Comparison of ENCODE assay signal across 10 mouse cellular contexts in genomic region chr3:107205994-107206393, GRCm38 (mm10). TPM values are rescaled to one million over a fixed set of nuclear protein-coding genes. Genes with fewer than 3 reads are reported as not detected.
DNase-seq lines count a peak whose midpoint lies in the region; ATAC-seq and TF ChIP-seq lines count a peak whose summit lies in the region.
"Had no signal": no experiment of that assay in that cellular context is flagged by ENCODE, and none has a peak within 500 bp of the region (broad histone marks: within the 10 kb centered on the region; RNA-seq: fewer than 3 reads in every experiment).

No protein-coding gene starts in this region.

- no peak overlapping the region for H3K9ac ChIP-seq in kidney, embryonic 16.5 days (replicated peaks; ENCODE audit: low read length)
- H3K9ac ChIP-seq in hindbrain, postnatal 0 days (replicated peaks; ENCODE audit: low read length) = no peak overlapping the region
- no peak overlapping the region for H3K9ac ChIP-seq in neural tube, embryonic 15.5 days (replicated peaks)
- H3K9ac ChIP-seq: embryonic facial prominence, embryonic 15.5 days; neural tube, embryonic 13.5 days had no signal

- H3K36me3 ChIP-seq in kidney, embryonic 16.5 days (ENCODE audit: insufficient read depth, low read length) = no peaks in the 10 kb centered on the region
- no peaks in the 10 kb centered on the region for H3K36me3 ChIP-seq in hindbrain, postnatal 0 days (ENCODE audit: insufficient read depth, low read length)
- no peaks in the 10 kb centered on the region for H3K36me3 ChIP-seq in neural tube, embryonic 15.5 days
- H3K36me3 ChIP-seq: embryonic facial prominence, embryonic 15.5 days; neural tube, embryonic 13.5 days had no signal

- H3K4me1 ChIP-seq in kidney, embryonic 16.5 days (ENCODE audit: insufficient read depth, low read length) = no peaks in the 10 kb centered on the region
- no peaks in the 10 kb centered on the region for H3K4me1 ChIP-seq in hindbrain, postnatal 0 days (ENCODE audit: insufficient read depth, low read length)
- peaks cover 12% of the 10 kb centered on the region for H3K4me1 ChIP-seq in neural tube, embryonic 15.5 days
- H3K4me1 ChIP-seq: embryonic facial prominence, embryonic 15.5 days had no signal

- 11% methylated on average over 4 of the region's 4 CpGs for WGBS in kidney, embryonic 16.5 days
- 16% methylated on average over 4 of the region's 4 CpGs for WGBS in hindbrain, postnatal 0 days
- WGBS in neural tube, embryonic 15.5 days = 14% methylated on average over 4 of the region's 4 CpGs

- DNase-seq in kidney, adult 18-20 months = peak; percentile 76
- DNase-seq in adrenal gland, postnatal 14 days = peak; percentile 83
- peak; percentile 46 for DNase-seq in embryo, embryonic 11.5 days (ENCODE audit: low read depth, low spot score)
- peak; percentile 84 for DNase-seq in hindbrain, postnatal 0 days (ENCODE audit: low spot score)
- DNase-seq in left cerebral cortex, adult 8-10 months (ENCODE audit: low spot score in 2 of 2) = peak; percentile 41 to 43
- DNase-seq in testis, postnatal 14 days (ENCODE audit: low spot score) = peak; percentile 15

- H3K27ac ChIP-seq in kidney, embryonic 16.5 days (ENCODE audit: low read length) = no peak overlapping the region
- no peak overlapping the region for H3K27ac ChIP-seq in hindbrain, postnatal 0 days
- no peak overlapping the region for H3K27ac ChIP-seq in neural tube, embryonic 15.5 days (replicated peaks)
- H3K27ac ChIP-seq: embryonic facial prominence, embryonic 15.5 days; neural tube, embryonic 13.5 days had no signal

- no peaks in the 10 kb centered on the region for H3K9me3 ChIP-seq in kidney, embryonic 16.5 days (ENCODE audit: low read length)
- no peaks in the 10 kb centered on the region for H3K9me3 ChIP-seq in hindbrain, postnatal 0 days (ENCODE audit: low read length)
- no peaks in the 10 kb centered on the region for H3K9me3 ChIP-seq in neural tube, embryonic 15.5 days (replicated peaks)
- H3K9me3 ChIP-seq: embryonic facial prominence, embryonic 15.5 days; neural tube, embryonic 13.5 days had no signal

- H3K4me2 ChIP-seq in kidney, embryonic 16.5 days (replicated peaks; ENCODE audit: low read depth, low read length) = no peak overlapping the region
- no peak overlapping the region for H3K4me2 ChIP-seq in hindbrain, postnatal 0 days (ENCODE audit: low read depth, low read length)
- no peak overlapping the region for H3K4me2 ChIP-seq in neural tube, embryonic 15.5 days
- H3K4me2 ChIP-seq: embryonic facial prominence, embryonic 15.5 days; neural tube, embryonic 13.5 days had no signal

- H3K4me3 ChIP-seq in kidney, embryonic 16.5 days (ENCODE audit: low read length) = no peak overlapping the region
- no peak overlapping the region for H3K4me3 ChIP-seq in hindbrain, postnatal 0 days (ENCODE audit: low read length)
- H3K4me3 ChIP-seq in neural tube, embryonic 15.5 days (replicated peaks) = no peak overlapping the region
- H3K4me3 ChIP-seq: embryonic facial prominence, embryonic 15.5 days; neural tube, embryonic 13.5 days had no signal

- TF ChIP-seq CTCF in hindbrain, postnatal 0 days (IDR thresholded peaks at IDR 0.05; ENCODE audit: low read depth) = peak; percentile 88

- ATAC-seq in kidney, embryonic 16.5 days (ENCODE audit: low FRiP score, low TSS enrichment) = no peak
- ATAC-seq in hindbrain, postnatal 0 days = no peak
- ATAC-seq in neural tube, embryonic 15.5 days (ENCODE audit: low FRiP score) = peak; percentile 56; the same call in 1 of the 2 replicates

- no peaks in the 10 kb centered on the region for H3K27me3 ChIP-seq in kidney, embryonic 16.5 days (ENCODE audit: insufficient read depth, low read length)
- no peaks in the 10 kb centered on the region for H3K27me3 ChIP-seq in hindbrain, postnatal 0 days (ENCODE audit: insufficient read depth, low read length)
- H3K27me3 ChIP-seq in neural tube, embryonic 15.5 days (replicated peaks) = no peaks in the 10 kb centered on the region
- H3K27me3 ChIP-seq: embryonic facial prominence, embryonic 15.5 days; neural tube, embryonic 13.5 days had no signal

RNA-seq across cellular contexts. Expression of gene Cym, which starts 15.5 kb away (rescaled TPM):
- 0.89 TPM in 1 of 2 replicates, not detected in the other for polyA plus RNA-seq in kidney, embryonic 16.5 days (2015; fragmentation: Nextera tagmentation; extraction: Ambion mirVana)
- total RNA-seq in adrenal gland, postnatal 14 days (2021) = not detected in 2 replicates
- total RNA-seq in hindbrain, postnatal 0 days (2014; rRNA removed) = 0.63 TPM in 1 of 2 replicates, not detected in the other
- not detected in 2 replicates for polyA plus RNA-seq in hindbrain, postnatal 0 days (2015; fragmentation: Nextera tagmentation; extraction: Ambion mirVana)
- under 1 TPM in 1 of 4 experiments, not detected in 3; 0.37 TPM for total RNA-seq in left cerebral cortex, adult 8-10 months (2022)
- 0.17 and 0.24 TPM in 2 replicates for polyA plus RNA-seq in neural tube, embryonic 15.5 days (2015; fragmentation: Nextera tagmentation; extraction: Ambion mirVana)

RNA-seq across cellular contexts. Expression of gene Kcna10, which starts 23.1 kb away (rescaled TPM):
- polyA plus RNA-seq in kidney, embryonic 16.5 days (2015; fragmentation: Nextera tagmentation; extraction: Ambion mirVana) = not detected in 2 replicates
- total RNA-seq in adrenal gland, postnatal 14 days (2021) = not detected in 2 replicates
- not detected in 2 replicates for total RNA-seq in hindbrain, postnatal 0 days (2014; rRNA removed)
- 0.09 TPM in 1 of 2 replicates, not detected in the other for polyA plus RNA-seq in hindbrain, postnatal 0 days (2015; fragmentation: Nextera tagmentation; extraction: Ambion mirVana)
- under 1 TPM in 3 of 4 experiments, not detected in 1; 0.16 to 0.65 (median 0.61) TPM for total RNA-seq in left cerebral cortex, adult 8-10 months (2022)
- not detected in 2 replicates for polyA plus RNA-seq in neural tube, embryonic 15.5 days (2015; fragmentation: Nextera tagmentation; extraction: Ambion mirVana)
- polyA plus RNA-seq: embryonic facial prominence, embryonic 15.5 days; neural tube, embryonic 13.5 days had no signal

RNA-seq across cellular contexts. Expression of gene A630076J17Rik, which starts 24.4 kb away (rescaled TPM):
- polyA plus RNA-seq in kidney, embryonic 16.5 days (2015; fragmentation: Nextera tagmentation; extraction: Ambion mirVana) = not detected in 2 replicates
- total RNA-seq in adrenal gland, postnatal 14 days (2021) = not detected in 2 replicates
- not detected in 2 replicates for total RNA-seq in hindbrain, postnatal 0 days (2014; rRNA removed)
- polyA plus RNA-seq in hindbrain, postnatal 0 days (2015; fragmentation: Nextera tagmentation; extraction: Ambion mirVana) = not detected in 2 replicates
- total RNA-seq in left cerebral cortex, adult 8-10 months (2022) = not detected
- 0.14 TPM in 1 of 2 replicates, not detected in the other for polyA plus RNA-seq in neural tube, embryonic 15.5 days (2015; fragmentation: Nextera tagmentation; extraction: Ambion mirVana)
- polyA plus RNA-seq: embryonic facial prominence, embryonic 15.5 days; neural tube, embryonic 13.5 days had no signal

RNA-seq across cellular contexts. Expression of gene Prok1, which starts 33.5 kb away (rescaled TPM):
- polyA plus RNA-seq in kidney, embryonic 16.5 days (2015; fragmentation: Nextera tagmentation; extraction: Ambion mirVana) = 0.14 TPM in 1 of 2 replicates, not detected in the other
- 0.26 and 1.3 TPM in 2 replicates for total RNA-seq in adrenal gland, postnatal 14 days (2021)
- total RNA-seq in hindbrain, postnatal 0 days (2014; rRNA removed) = 0.18 and 0.26 TPM in 2 replicates
- polyA plus RNA-seq in hindbrain, postnatal 0 days (2015; fragmentation: Nextera tagmentation; extraction: Ambion mirVana) = 0.19 TPM in 1 of 2 replicates, not detected in the other
- under 1 TPM in 1 of 4 experiments, not detected in 3; 0.11 TPM for total RNA-seq in left cerebral cortex, adult 8-10 months (2022)
- polyA plus RNA-seq in neural tube, embryonic 15.5 days (2015; fragmentation: Nextera tagmentation; extraction: Ambion mirVana) = 0.15 and 0.36 TPM in 2 replicates
- polyA plus RNA-seq: embryonic facial prominence, embryonic 15.5 days; neural tube, embryonic 13.5 days had no signal

Comparison
In these comparisons a context has a peak if more than half of its experiments do, and no peak if none do; other contexts are left out.
1. DNase-seq: peak in every context shown above with its lines; median percentile 84 in hindbrain, postnatal 0 days; 83 in adrenal gland, postnatal 14 days; 76 in kidney, adult 18-20 months; 46 in embryo, embryonic 11.5 days; 42 in left cerebral cortex, adult 8-10 months; 15 in testis, postnatal 14 days.